ENCODE assay signal across 8 mouse cellular contexts in the genomic region with DNA sequence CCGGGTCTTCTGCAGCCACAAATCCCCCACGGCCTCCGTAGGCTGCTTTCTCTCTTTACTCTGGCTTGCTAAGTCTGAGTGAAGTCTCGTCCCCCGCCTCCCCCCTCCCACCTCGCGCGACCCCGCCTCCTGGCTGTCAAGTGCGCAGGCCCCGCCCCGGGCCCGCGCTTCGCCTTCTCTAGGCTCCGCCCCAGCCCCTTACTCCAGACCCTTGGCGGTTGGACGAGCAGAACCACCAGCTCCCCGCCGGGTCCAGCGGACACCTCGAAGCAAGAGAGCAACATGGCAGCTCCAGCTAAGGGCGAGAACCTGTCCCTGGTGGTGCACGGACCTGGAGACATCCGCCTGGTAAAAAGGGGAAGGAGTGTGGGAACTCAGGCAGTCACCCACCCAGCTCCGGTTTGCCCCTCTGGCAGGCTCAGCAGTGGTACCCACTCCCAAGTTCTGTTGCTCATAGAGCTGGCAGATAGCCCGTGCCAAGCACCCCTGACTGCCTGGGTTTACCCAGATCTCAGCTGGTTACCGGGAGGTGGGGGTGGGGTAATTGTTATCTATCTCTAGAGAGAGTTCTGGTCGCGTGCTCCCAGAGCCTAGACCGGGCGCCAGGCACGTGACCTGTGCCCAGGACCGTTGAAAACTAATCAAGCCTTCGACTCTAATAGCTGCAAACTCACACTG. TPM values are rescaled to one million over a fixed set of nuclear protein-coding genes. Genes with fewer than 3 reads are reported as not detected.
A peak's percentile ranks its signal among the peaks of the same experiment; 100 is the strongest.
DNase-seq lines count a peak whose midpoint lies in the region; ATAC-seq and TF ChIP-seq lines count a peak whose summit lies in the region.

A gene (plus strand): TSS at position 139 of the 678 bp plus-strand sequence.

- peak within 1 kb of the TSS; percentile 81 for H3K4me3 ChIP-seq in E14TG2a.4 (replicated peaks; ENCODE audit: low read length)
- peak within 1 kb of the TSS; percentile 55 for H3K4me3 ChIP-seq in forebrain, embryonic 12.5 days (replicated peaks)
- peak within 1 kb of the TSS; percentile 75 for H3K4me3 ChIP-seq in heart, embryonic 16.5 days (ENCODE audit: low read length)
- peak within 1 kb of the TSS; percentile 81 for H3K4me3 ChIP-seq in liver, embryonic 14.5 days (ENCODE audit: insufficient read depth in 1 of 2, low read depth in 2 of 2, low read length in 2 of 2)
- H3K4me3 ChIP-seq in stomach, embryonic 15.5 days (replicated peaks) = peak within 1 kb of the TSS; percentile 66

- peak within 1 kb of the TSS; percentile 81 for H3K27ac ChIP-seq in forebrain, embryonic 12.5 days
- peak within 1 kb of the TSS; percentile 81 for H3K27ac ChIP-seq in heart, embryonic 16.5 days (ENCODE audit: low read length)
- H3K27ac ChIP-seq in liver, embryonic 14.5 days = peak within 1 kb of the TSS; percentile 82
- H3K27ac ChIP-seq in stomach, embryonic 15.5 days = peak within 1 kb of the TSS; percentile 44

- TF ChIP-seq CTCF in E14TG2a.4 (conservative IDR thresholded peaks at IDR 0.05; ENCODE audit: low read length) = no peak
- no peak for TF ChIP-seq CTCF in liver, embryonic 14.5 days (IDR thresholded peaks at IDR 0.05; ENCODE audit: low read depth)

- TF ChIP-seq EP300 in liver, embryonic 14.5 days (IDR thresholded peaks at IDR 0.05; ENCODE audit: low read depth) = peak; percentile 29; the same call in 1 of the 2 replicates

- under 1% methylated on average over 35 of the region's 35 CpGs for WGBS in forebrain, embryonic 12.5 days
- under 1% methylated on average over 35 of the region's 35 CpGs for WGBS in heart, embryonic 16.5 days
- under 1% methylated on average over 35 of the region's 35 CpGs for WGBS in liver, embryonic 14.5 days (ENCODE audit: insufficient replicate concordance)
- 1% methylated on average over 35 of the region's 35 CpGs for WGBS in stomach, embryonic 15.5 days

- H3K36me3 ChIP-seq in E14TG2a.4 (ENCODE audit: insufficient read depth, low read length) = no peaks in the 10 kb centered on the region
- H3K36me3 ChIP-seq in forebrain, embryonic 12.5 days (replicated peaks) = no peaks in the 10 kb centered on the region
- H3K36me3 ChIP-seq in heart, embryonic 16.5 days (ENCODE audit: control insufficient read depth, insufficient read depth) = no peaks in the 10 kb centered on the region
- H3K36me3 ChIP-seq in liver, embryonic 14.5 days (replicated peaks; ENCODE audit: control insufficient read depth, insufficient read depth, low read depth) = no peaks in the 10 kb centered on the region
- no peaks in the 10 kb centered on the region for H3K36me3 ChIP-seq in stomach, embryonic 15.5 days

- peaks cover 40% of the 10 kb centered on the region for H3K4me1 ChIP-seq in E14TG2a.4 (replicated peaks; ENCODE audit: low read depth, low read length)
- peaks cover 9% of the 10 kb centered on the region; the same call in 1 of the 2 replicates for H3K4me1 ChIP-seq in forebrain, embryonic 12.5 days
- H3K4me1 ChIP-seq in heart, embryonic 16.5 days (ENCODE audit: control insufficient read depth, insufficient read depth, low read length) = peaks cover 8% of the 10 kb centered on the region
- peaks cover 17 to 37% of the 10 kb centered on the region in 2 experiments for H3K4me1 ChIP-seq in liver, embryonic 14.5 days (replicated peaks; ENCODE audit: control insufficient read depth in 2 of 2, insufficient read depth in 2 of 2, low read length in 1 of 2)
- H3K4me1 ChIP-seq in stomach, embryonic 15.5 days = no peaks in the 10 kb centered on the region

- peaks cover 26% of the 10 kb centered on the region for H3K27me3 ChIP-seq in E14TG2a.4 (ENCODE audit: insufficient read depth, low read length)
- H3K27me3 ChIP-seq in forebrain, embryonic 12.5 days = 0 out of 2 replicates have a peak, but pooled peaks cover 4% of the 10 kb centered on the region
- H3K27me3 ChIP-seq in heart, embryonic 16.5 days (ENCODE audit: control insufficient read depth, insufficient read depth, low read length) = no peaks in the 10 kb centered on the region
- H3K27me3 ChIP-seq in liver, embryonic 14.5 days (ENCODE audit: control insufficient read depth, insufficient read depth, low read length) = no peaks in the 10 kb centered on the region
- no peaks in the 10 kb centered on the region for H3K27me3 ChIP-seq in stomach, embryonic 15.5 days (replicated peaks)

- no peaks in the 10 kb centered on the region for H3K9me3 ChIP-seq in E14TG2a.4 (ENCODE audit: low read length)
- H3K9me3 ChIP-seq in forebrain, embryonic 12.5 days = no peaks in the 10 kb centered on the region
- H3K9me3 ChIP-seq in heart, embryonic 16.5 days (replicated peaks; ENCODE audit: control insufficient read depth, low read length) = no peaks in the 10 kb centered on the region
- no peaks in the 10 kb centered on the region for H3K9me3 ChIP-seq in liver, embryonic 14.5 days (ENCODE audit: control insufficient read depth, low read length)
- H3K9me3 ChIP-seq in stomach, embryonic 15.5 days = no peaks in the 10 kb centered on the region

- H3K9ac ChIP-seq in forebrain, embryonic 12.5 days = peak within 1 kb of the TSS; percentile 56
- H3K9ac ChIP-seq in heart, embryonic 16.5 days (ENCODE audit: low read length) = peak within 1 kb of the TSS; percentile 83
- peak within 1 kb of the TSS; percentile 85 for H3K9ac ChIP-seq in liver, embryonic 14.5 days (replicated peaks)
- peak within 1 kb of the TSS; percentile 24; the same call in 1 of the 2 replicates for H3K9ac ChIP-seq in stomach, embryonic 15.5 days

- peak; percentile 78 for DNase-seq in c-Kit-positive CD71-positive TER-119-negative erythroid progenitor cells, embryonic 14.5 days (ENCODE audit: low read depth)
- DNase-seq in kidney, postnatal 25 days = peak; percentile 89 to 92
- DNase-seq in liver, embryonic 14.5 days (ENCODE audit: low read depth in 3 of 3, low spot score in 3 of 3) = peak; percentile 67 to 73 (median 68)
- peak; percentile 91 for DNase-seq in neural tube, embryonic 10.5 days (ENCODE audit: extremely low spot score, low spot score)

- peak; percentile 96 for ATAC-seq in forebrain, embryonic 12.5 days (ENCODE audit: low FRiP score)
- peak; percentile 95 for ATAC-seq in heart, embryonic 16.5 days (replicated peaks; ENCODE audit: extremely low read depth, insufficient read depth, low FRiP score)
- ATAC-seq in liver, embryonic 14.5 days (ENCODE audit: insufficient read depth) = peak; percentile 94
- ATAC-seq in stomach, embryonic 15.5 days (ENCODE audit: insufficient read depth, low FRiP score, low read depth) = peak; percentile 88

- H3K4me2 ChIP-seq in forebrain, embryonic 12.5 days = peak within 1 kb of the TSS; percentile 84
- peak within 1 kb of the TSS; percentile 88 for H3K4me2 ChIP-seq in heart, embryonic 16.5 days (ENCODE audit: low read depth, low read length)
- peak within 1 kb of the TSS; percentile 94 for H3K4me2 ChIP-seq in liver, embryonic 14.5 days (ENCODE audit: low read depth)
- H3K4me2 ChIP-seq in stomach, embryonic 15.5 days = peak within 1 kb of the TSS; percentile 90

RNA-seq across cellular contexts. Expression of the gene that starts here (rescaled TPM):
- 23.9 and 24.3 TPM in 2 replicates for polyA plus RNA-seq in forebrain, embryonic 12.5 days (2016; fragmentation: Nextera tagmentation; extraction: Ambion mirVana)
- polyA plus RNA-seq in heart, embryonic 16.5 days (2015; fragmentation: Nextera tagmentation; extraction: Ambion mirVana) = 62.2 and 73.7 TPM in 2 replicates
- 47.6 and 68.4 TPM in 2 replicates for polyA plus RNA-seq in liver, embryonic 14.5 days (2012; rRNA removed)
- polyA plus RNA-seq in liver, embryonic 14.5 days (2014; fragmentation: Nextera tagmentation; extraction: Ambion mirVana) = 146 and 160 TPM in 2 replicates
- polyA plus RNA-seq in stomach, embryonic 15.5 days (2015; fragmentation: Nextera tagmentation; extraction: Ambion mirVana) = 33.8 and 49.9 TPM in 2 replicates

Comparison
In these comparisons a context has a peak if more than half of its experiments do, and no peak if none do; other contexts are left out.
1. Peak in every context shown above with its lines: DNase-seq, ATAC-seq, H3K4me3 ChIP-seq and H3K27ac ChIP-seq.
2. H3K9ac ChIP-seq: peak in every context shown above with its lines; median percentile 85 in liver, embryonic 14.5 days; 83 in heart, embryonic 16.5 days; 56 in forebrain, embryonic 12.5 days; 24 in stomach, embryonic 15.5 days.